Comparison of ENCODE assay signal across 15 mouse cellular contexts in the genomic region with DNA sequence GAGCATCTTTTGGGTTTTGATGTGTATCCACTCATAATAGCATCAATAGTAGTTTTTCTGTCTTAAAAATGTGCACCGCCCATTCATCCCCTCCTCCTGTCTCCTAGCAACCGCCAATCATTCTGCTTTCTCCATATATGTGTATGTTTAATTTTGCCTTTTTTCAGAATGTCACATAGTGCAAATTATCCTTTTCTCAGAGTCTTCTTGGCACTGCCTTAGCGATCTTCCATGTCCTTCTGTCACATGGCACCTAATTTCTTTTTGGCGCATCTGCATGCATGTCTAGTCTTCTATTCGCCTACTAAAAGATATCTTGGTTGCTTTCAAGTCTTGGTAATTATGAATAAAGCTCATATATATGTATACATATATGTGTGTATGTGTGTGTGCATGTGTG.
"Had no signal": no experiment of that assay in that cellular context is flagged by ENCODE, and none has a peak within 500 bp of the region (broad histone marks: within the 10 kb centered on the region; RNA-seq: fewer than 3 reads in every experiment).

No protein-coding gene starts in this region.

- H3K9me3 ChIP-seq: neural tube, embryonic 15.5 days; stomach, embryonic 15.5 days had no signal

- H3K36me3 ChIP-seq: neural tube, embryonic 15.5 days; stomach, embryonic 15.5 days had no signal

- H3K27ac ChIP-seq: neural tube, embryonic 15.5 days; stomach, embryonic 15.5 days; stomach, postnatal 0 days had no signal

- H3K4me1 ChIP-seq: stomach, embryonic 15.5 days had no signal

- H3K27me3 ChIP-seq: neural tube, embryonic 15.5 days; stomach, embryonic 15.5 days had no signal

- H3K4me2 ChIP-seq: neural tube, embryonic 15.5 days; stomach, embryonic 15.5 days had no signal

- H3K9ac ChIP-seq: neural tube, embryonic 15.5 days; stomach, embryonic 15.5 days had no signal

- H3K4me3 ChIP-seq: neural tube, embryonic 15.5 days; stomach, embryonic 15.5 days had no signal

- DNase-seq: retina, postnatal 1 day; right cerebral cortex, adult 18-20 months; right cerebral cortex, postnatal 14 days; right cerebral cortex, postnatal 25 days; right cerebral cortex, postnatal 4 days; spleen, adult 18-20 months; thymus, adult 18-20 months; thymus, adult 2 months; thymus, postnatal 14 days; thymus, postnatal 25 days; thymus, postnatal 36 days; thymus, postnatal 4 days had no signal
